Mouse (Mus musculus) kidney, adult 8-10 months (tissue): ENCODE measurements around the gene Tiam1.

Source experiments
- DNase-seq, 2 experiments: peaks; one replicate each; pipeline ENCODE4 v3.0.0; 2022

Gene Tiam1

GRCm38 (mm10) chr16:89763812-89764211 lies 379.8 kb downstream of the Tiam1 start:
- no peak for DNase-seq

- no peak for DNase-seq
Observed at GRCm38 (mm10) chr16:89762523-89762922, 381.0 kb downstream of the Tiam1 start.

GRCm38 (mm10) chr16:89762096-89762495 lies 381.5 kb downstream of the Tiam1 start:
- no peak for DNase-seq

GRCm38 (mm10) chr16:89757384-89757783 lies 386.2 kb downstream of the Tiam1 start:
- DNase-seq, result no peak

GRCm38 (mm10) chr16:89754709-89755108 lies 388.9 kb downstream of the Tiam1 start:
- peak in 1 of 2 experiments; percentile 3 for DNase-seq

- DNase-seq, result no peak
Observed at GRCm38 (mm10) chr16:89747864-89748263, 395.7 kb downstream of the Tiam1 start.

GRCm38 (mm10) chr16:89739559-89739958 lies 404.0 kb downstream of the Tiam1 start:
- no peak for DNase-seq

GRCm38 (mm10) chr16:89738963-89739362 lies 404.6 kb downstream of the Tiam1 start:
- DNase-seq, result no peak
